Mouse (Mus musculus) frontal cortex, postnatal 25 days (tissue): Measurements from ENCODE around the gene Herc3.
A peak's percentile ranks its signal among the peaks of the same experiment; 100 is the strongest.
"Not testable (repeated sequence)": the region's sequence is repeated elsewhere in the genome, so short reads cannot be mapped to it uniquely, and the experiment has no call there.

Experiments
- DNase-seq, 2 experiments: peaks; one replicate each; pipeline ENCODE4 v3.0.0; 2022; ENCODE audit warnings: low spot score in 2 of 2

Gene Herc3

GRCm38 (mm10) chr6:58859517-58859916, 28.3 kb downstream of the Herc3 start:
- no peak for DNase-seq

- no peak for DNase-seq
Observed at GRCm38 (mm10) chr6:58862446-58862993, 31.3 kb downstream of the Herc3 start.

- no peak for DNase-seq
Observed at GRCm38 (mm10) chr6:58863631-58864235, 32.5 kb downstream of the Herc3 start.

- not testable (repeated sequence) for DNase-seq
Observed at GRCm38 (mm10) chr6:58867858-58868257, 36.6 kb downstream of the Herc3 start.

GRCm38 (mm10) chr6:58879572-58879971, 48.3 kb downstream of the Herc3 start:
- no peak for DNase-seq

- DNase-seq: no peak
Observed at GRCm38 (mm10) chr6:58879987-58880386, 48.7 kb downstream of the Herc3 start.

GRCm38 (mm10) chr6:58880861-58881260, 49.6 kb downstream of the Herc3 start:
- DNase-seq: no peak

GRCm38 (mm10) chr6:58881363-58881762, 50.1 kb downstream of the Herc3 start:
- no peak for DNase-seq

GRCm38 (mm10) chr6:58882271-58882670, 51.0 kb downstream of the Herc3 start:
- no peak for DNase-seq

- no peak for DNase-seq
Observed at GRCm38 (mm10) chr6:58889917-58890316, 58.7 kb downstream of the Herc3 start.

- DNase-seq: no peak
Observed at GRCm38 (mm10) chr6:58893307-58893706, 62.0 kb downstream of the Herc3 start.

- no peak for DNase-seq
Observed at GRCm38 (mm10) chr6:58894994-58895393, 63.7 kb downstream of the Herc3 start.

- no peak for DNase-seq
Observed at GRCm38 (mm10) chr6:58896648-58897047, 65.4 kb downstream of the Herc3 start.

GRCm38 (mm10) chr6:58899076-58899475, 67.8 kb downstream of the Herc3 start:
- DNase-seq: no peak

GRCm38 (mm10) chr6:58900536-58900935, 69.3 kb downstream of the Herc3 start:
- no peak for DNase-seq

- peak in 1 of 2 experiments; percentile 25 for DNase-seq
Observed at GRCm38 (mm10) chr6:58903171-58903570, 71.9 kb downstream of the Herc3 start.

GRCm38 (mm10) chr6:58904551-58904950, 73.3 kb downstream of the Herc3 start:
- DNase-seq: no peak

GRCm38 (mm10) chr6:58906852-58907261, 75.6 kb downstream of the Herc3 start, which contains the start of gene Nap1l5:
Gene Nap1l5 (minus strand): TSS chr6:58907076.
- peak; percentile 45 to 60 for DNase-seq

GRCm38 (mm10) chr6:58907336-58907735, 76.1 kb downstream of the Herc3 start:
- no peak for DNase-seq

- DNase-seq: no peak
Observed at GRCm38 (mm10) chr6:58907791-58908190, 76.5 kb downstream of the Herc3 start.

- no peak for DNase-seq
Observed at GRCm38 (mm10) chr6:58912842-58913241, 81.6 kb downstream of the Herc3 start.

GRCm38 (mm10) chr6:58913551-58913950, 82.3 kb downstream of the Herc3 start:
- DNase-seq: no peak

- no peak for DNase-seq
Observed at GRCm38 (mm10) chr6:58913971-58914370, 82.7 kb downstream of the Herc3 start.

- DNase-seq: no peak
Observed at GRCm38 (mm10) chr6:58916498-58916897, 85.2 kb downstream of the Herc3 start.
